Mouse (Mus musculus) ZHBTc4 (cell line): ENCODE results near the gene Syngr1.

Experiments
- DNase-seq: peaks from one replicate; pipeline ENCODE4 v3.0.0-alpha.2; 2011; ENCODE audit warnings: low read depth, low spot score

Syngr1 gene

DNA sequence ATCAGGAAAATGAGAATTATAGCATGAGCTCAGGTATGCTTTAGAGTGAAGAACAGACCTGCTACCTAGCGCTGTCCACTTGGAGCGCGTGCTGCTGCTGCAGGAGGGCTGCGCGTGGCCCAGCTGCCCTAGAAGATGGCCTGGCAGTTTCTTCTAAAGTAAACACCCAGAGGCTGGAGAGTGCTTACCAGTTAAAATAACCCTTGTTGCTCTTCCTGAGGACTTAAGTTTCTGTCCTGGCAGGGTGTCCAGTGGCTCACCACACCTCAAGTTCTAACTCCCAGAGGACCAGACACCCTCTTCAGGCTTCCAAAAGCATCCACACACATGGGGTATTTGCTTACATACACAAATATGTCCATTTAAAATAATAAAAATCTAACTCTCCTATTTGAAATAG lies 54.3 kb downstream of the Syngr1 start:
- DNase-seq, result no peak

- DNase-seq, result peak; percentile 50
Observed at GRCm38 (mm10) chr15:80146153-80146552, 55.0 kb downstream of the Syngr1 start.

GRCm38 (mm10) chr15:80147090-80147489 lies 56.0 kb downstream of the Syngr1 start:
- no peak for DNase-seq

DNA sequence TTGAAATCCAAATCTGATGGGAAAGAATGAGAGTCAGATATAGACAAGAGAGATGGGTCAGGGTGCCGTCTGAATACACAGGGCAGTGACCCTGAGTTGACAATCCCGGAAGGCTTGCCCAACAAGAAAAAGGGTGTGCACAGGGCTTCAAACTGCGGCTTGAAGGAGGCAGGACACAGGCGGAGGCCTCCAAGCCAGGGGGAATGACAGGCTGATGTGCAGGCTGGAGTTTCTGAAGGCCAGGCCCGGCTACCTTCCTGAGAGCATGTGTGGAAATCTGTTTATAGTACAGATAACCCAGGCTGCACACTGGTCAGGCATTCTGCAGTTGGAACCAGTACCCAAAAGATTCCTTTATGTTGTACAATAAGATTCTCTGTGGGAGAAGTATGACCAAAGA lies 56.4 kb downstream of the Syngr1 start:
- DNase-seq, result no peak

DNA sequence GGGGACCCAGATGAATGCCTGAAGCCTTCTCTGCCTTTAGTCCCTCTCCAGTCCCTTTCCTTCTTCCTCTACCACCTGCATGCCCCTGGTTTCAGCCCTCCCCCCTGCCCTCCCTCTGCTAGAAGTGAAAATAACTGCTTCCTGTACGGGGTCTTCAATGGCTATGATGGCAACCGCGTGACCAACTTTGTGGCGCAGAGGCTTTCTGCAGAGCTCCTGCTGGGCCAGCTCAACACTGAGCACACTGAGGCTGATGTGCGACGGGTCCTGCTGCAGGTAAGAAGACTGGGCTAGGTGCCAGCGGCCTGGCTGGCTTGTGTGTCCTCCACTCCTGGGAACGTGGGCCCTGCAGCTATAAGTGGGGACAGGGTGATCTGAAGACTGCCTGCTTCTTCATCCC lies 57.4 kb downstream of the Syngr1 start:
- no peak for DNase-seq

DNA sequence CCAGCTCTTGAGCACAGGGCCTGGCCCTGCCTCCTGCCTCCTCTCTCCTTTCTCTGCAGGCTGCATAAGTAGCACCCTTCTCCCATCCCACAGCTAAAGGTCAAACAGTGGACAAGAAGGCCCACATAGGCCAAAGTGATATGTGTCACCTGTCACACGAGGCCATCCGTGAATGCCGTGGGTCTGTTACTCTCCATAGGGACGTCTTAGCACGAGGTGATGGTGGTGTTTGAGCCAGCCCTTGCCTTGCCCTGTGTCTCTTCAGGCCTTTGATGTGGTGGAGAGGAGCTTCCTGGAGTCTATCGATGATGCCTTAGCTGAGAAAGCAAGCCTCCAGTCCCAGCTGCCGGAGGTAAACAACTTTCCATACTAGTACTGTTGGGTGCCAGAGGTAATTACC lies 58.4 kb downstream of the Syngr1 start:
- DNase-seq, result no peak

DNA sequence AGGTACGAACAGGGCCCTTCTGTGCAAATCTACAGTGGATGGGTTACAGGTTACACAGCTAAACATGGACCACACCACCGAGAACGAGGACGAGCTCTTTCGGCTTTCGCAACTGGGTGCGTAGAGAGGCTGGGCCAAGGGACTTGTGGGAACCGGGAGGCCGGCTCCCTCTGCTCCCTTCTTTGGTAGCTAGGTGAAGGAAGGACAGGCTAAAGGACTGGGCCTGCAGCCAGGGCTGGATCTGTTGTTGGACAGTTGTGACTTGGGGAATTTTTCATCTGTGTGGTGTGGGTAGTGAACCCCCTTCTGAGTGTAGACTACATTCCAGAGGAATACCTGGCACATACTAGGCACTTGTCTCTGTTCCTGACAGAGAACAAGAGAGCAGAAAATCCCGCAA lies 61.5 kb downstream of the Syngr1 start:
- no peak for DNase-seq

DNA sequence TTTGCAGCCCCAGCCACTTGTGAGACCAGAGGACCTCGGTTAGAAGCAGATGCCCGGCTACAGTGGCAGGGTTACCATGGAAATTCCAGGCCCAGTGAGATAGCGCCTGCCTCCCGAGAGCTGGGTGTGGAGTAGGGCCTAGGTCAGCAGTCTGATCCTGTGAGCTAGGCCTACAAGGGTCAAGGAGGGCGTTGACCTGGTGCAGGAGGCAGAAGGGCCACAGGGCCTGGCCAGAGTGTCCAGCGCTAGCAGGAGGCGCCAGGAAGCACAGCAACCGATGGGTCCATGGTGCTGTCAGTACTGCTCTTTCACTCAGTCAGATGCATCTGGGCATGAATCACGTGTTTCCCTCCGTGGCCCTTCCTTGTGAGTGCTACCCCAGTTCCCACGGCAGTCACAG lies 62.6 kb downstream of the Syngr1 start:
- DNase-seq, result no peak

DNA sequence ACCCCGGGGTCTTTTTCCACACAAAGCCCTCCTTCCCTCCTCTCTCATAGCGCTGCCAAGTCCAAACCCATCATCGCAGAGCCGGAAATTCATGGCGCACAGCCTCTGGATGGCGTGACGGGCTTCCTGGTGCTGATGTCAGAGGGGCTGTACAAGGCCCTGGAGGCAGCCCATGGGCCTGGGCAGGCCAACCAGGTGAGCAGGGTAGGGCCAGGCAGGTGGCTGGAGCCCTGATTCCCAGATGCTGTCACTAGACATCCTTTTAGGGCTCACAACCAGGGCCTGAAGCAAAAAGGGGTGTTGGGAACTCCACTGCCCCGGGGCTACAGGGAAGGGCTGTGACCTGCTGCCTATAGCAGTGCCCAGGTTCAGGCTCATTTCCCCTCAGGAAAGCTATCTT lies 64.6 kb downstream of the Syngr1 start:
- no peak for DNase-seq

DNA sequence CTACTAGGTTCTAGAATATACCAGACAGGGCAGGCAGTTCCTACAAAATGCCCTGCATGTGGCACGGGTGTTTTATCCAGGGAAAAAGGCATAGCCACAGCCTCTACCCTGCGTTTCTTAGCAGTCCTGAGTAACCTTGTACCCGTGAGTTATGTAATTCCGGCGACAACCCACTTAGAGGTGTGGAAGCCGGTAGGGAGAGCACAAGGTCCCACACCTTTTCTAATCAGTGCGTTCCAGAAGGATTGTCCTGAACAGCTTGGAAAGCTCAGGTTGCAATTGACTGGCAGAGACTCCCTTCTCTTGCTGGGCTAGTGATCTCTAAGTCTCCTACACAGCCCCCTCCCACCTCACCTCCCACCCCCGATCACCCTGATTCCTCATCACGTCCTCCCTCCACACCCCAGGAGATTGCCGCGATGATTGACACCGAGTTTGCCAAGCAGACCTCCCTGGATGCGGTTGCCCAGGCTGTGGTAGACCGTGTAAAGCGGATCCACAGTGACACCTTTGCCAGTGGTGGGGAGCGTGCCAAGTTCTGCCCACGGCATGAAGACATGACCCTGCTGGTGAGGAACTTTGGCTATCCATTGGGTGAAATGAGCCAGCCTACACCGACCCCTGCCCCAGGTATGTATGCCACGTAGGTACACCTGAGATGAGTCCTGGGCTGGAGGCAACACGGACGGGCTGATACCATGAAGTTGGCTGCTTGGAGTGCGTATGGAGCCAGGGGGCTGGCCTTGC lies 66.2 kb downstream of the Syngr1 start:
- DNase-seq, result no peak

GRCm38 (mm10) chr15:80158001-80158706 lies 67.0 kb downstream of the Syngr1 start:
- DNase-seq, result no peak

DNA sequence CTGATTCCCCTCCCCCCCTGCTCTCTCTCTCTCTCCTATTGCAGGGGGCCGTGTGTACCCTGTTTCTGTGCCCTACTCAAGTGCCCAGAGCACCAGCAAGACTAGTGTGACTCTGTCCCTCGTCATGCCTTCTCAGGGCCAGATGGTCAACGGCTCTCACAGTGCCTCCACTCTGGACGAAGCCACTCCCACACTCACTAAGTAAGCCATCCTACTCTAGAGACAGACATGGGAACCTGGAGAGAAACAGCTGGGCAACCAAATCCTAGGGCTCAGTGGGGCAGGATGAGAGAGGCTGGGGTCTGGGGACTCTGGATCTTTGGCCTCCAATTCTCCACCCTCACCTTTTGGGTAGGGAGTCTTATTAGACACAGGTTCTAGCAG lies 67.6 kb downstream of the Syngr1 start:
- no peak for DNase-seq

- peak; percentile 94 for DNase-seq
Observed at GRCm38 (mm10) chr15:80159286-80159901, 68.3 kb downstream of the Syngr1 start.

GRCm38 (mm10) chr15:80160223-80160622 lies 69.1 kb downstream of the Syngr1 start:
- DNase-seq, result no peak

- no peak for DNase-seq
Observed at GRCm38 (mm10) chr15:80160726-80161125, 69.6 kb downstream of the Syngr1 start.

- no peak for DNase-seq
Observed at GRCm38 (mm10) chr15:80161199-80161598, 70.1 kb downstream of the Syngr1 start.

DNA sequence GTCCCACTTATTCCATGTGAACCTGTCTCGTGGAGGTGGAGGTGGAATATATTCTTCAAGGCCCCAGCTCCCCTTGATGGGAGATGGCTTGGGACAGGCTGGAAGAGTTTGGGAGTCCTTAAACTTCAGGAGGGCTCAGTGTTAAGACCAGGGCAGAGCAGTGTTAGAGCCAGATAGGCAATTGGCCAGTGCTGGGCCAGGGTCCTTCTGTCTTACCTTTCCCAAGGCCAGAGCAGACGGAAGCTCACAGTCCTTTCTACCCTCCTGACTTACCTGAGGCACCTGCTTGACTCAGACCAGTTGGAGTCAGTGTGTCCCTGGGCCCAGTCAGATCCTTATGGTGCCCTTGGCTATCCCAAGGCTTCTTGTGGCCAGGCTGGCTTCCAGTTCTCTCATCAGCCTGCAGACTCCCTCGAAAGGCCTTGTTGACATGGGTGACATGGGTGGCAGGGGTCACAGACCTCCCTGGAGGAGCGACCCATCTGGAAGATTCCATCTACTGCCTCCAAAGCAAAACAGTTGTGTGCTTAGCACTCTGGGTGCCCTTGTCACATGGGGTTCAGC lies 71.3 kb downstream of the Syngr1 start:
- no peak for DNase-seq

DNA sequence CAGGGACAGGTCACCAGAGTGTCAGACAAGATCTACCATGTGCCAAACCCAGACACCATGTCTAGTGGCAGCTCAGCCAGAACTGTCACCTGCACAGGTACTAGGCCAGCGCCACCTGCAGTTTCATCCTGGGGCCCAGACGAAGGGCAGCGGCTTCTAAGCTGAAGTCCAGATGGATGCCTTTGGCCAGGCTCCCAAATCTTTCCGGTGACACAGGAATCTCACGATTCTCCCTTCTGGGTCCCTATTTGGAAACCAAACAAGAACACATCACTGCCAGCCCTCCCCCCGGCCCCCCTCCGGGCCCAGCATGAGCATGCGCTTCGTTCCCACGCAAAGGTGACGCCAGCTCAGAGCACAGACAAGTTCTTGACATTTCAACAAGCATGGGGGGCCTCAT lies 72.1 kb downstream of the Syngr1 start:
- no peak for DNase-seq

DNA sequence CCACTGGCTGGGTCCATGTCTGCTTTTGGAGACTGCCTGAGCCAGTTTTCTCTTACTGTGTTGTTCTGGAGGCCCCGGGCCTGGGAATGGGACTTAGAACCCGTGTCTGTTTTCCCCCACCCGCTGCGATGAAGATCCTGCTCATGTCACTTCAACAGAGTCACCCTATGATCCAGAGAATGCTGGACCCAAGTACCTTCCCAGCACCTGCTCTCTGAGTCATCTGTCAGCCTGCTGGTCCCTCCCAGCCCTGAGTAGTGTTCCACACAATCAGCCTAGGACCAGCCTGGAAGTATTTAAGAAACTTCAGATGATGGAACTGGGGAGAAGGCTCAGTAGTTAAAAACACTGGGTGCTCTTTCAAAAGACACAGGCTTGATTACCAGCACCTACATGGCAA lies 72.6 kb downstream of the Syngr1 start:
- no peak for DNase-seq

- no peak for DNase-seq
Observed at GRCm38 (mm10) chr15:80165396-80165795, 74.3 kb downstream of the Syngr1 start.
